Mouse (Mus musculus): Measurements from ENCODE around the gene Anxa8. TPM values are rescaled to one million over a fixed set of nuclear protein-coding genes. Genes with fewer than 3 reads are reported as not detected.

Anxa8 gene
- polyA plus RNA-seq (2016; fragmentation: Nextera tagmentation; extraction: Ambion mirVana): 0.64 and 1.0 TPM in 2 replicates

GRCm38 (mm10) chr14:34085731-34086130, at the start of gene Anxa8:
TSS of gene Anxa8 (plus strand) at chr14:34085981.
- Histone ChIP-seq H3K4me3 (no peak within 1 kb of the TSS), H3K9me3 (no peaks in the 10 kb centered on the region), H3K36me3 (replicated peaks) (no peaks in the 10 kb centered on the region), H3K27me3 (ENCODE audit: poor library complexity, severe bottlenecking) (peaks cover 6% of the 10 kb centered on the region; the same call in 1 of the 2 replicates), H3K27ac (no peak within 1 kb of the TSS), H3K4me1 (no peaks in the 10 kb centered on the region)
- DNase-seq (ENCODE audit: extremely low spot score, low spot score): no peak
- WGBS: 83% methylated on average over 4 of the region's 4 CpGs

- Histone ChIP-seq H3K27ac (no peak overlapping the region), H3K4me1 (no peaks in the 10 kb centered on the region), H3K36me3 (replicated peaks) (no peaks in the 10 kb centered on the region), H3K27me3 (ENCODE audit: poor library complexity, severe bottlenecking) (no peaks in the 10 kb centered on the region), H3K9me3 (no peaks in the 10 kb centered on the region), H3K4me3 (no peak overlapping the region)
- no peak for DNase-seq (ENCODE audit: extremely low spot score, low spot score)
- WGBS: 83% methylated on average over 4 of the region's 4 CpGs
Measured at GRCm38 (mm10) chr14:34041241-34041640, 44.5 kb upstream of the Anxa8 start.

GRCm38 (mm10) chr14:34043341-34043740, 42.4 kb upstream of the Anxa8 start:
- 77% methylated on average over 3 of the region's 3 CpGs for WGBS
- Histone ChIP-seq H3K27me3 (ENCODE audit: poor library complexity, severe bottlenecking) (no peaks in the 10 kb centered on the region), H3K4me1 (no peaks in the 10 kb centered on the region), H3K27ac (no peak overlapping the region), H3K4me3 (no peak overlapping the region), H3K36me3 (replicated peaks) (no peaks in the 10 kb centered on the region), H3K9me3 (no peaks in the 10 kb centered on the region)
- DNase-seq (ENCODE audit: extremely low spot score, low spot score): no peak

GRCm38 (mm10) chr14:34050101-34050779, 35.5 kb upstream of the Anxa8 start:
- DNase-seq (ENCODE audit: extremely low spot score, low spot score): no peak
- Histone ChIP-seq H3K4me1 (no peaks in the 10 kb centered on the region), H3K4me3 (no peak overlapping the region), H3K9me3 (no peaks in the 10 kb centered on the region), H3K27ac (no peak overlapping the region), H3K36me3 (replicated peaks) (no peaks in the 10 kb centered on the region), H3K27me3 (ENCODE audit: poor library complexity, severe bottlenecking) (no peaks in the 10 kb centered on the region)
- 77% methylated on average over 5 of the region's 5 CpGs for WGBS

- no peaks in the 10 kb centered on the region for H3K36me3 ChIP-seq (replicated peaks)
- no peaks in the 10 kb centered on the region for H3K27me3 ChIP-seq (ENCODE audit: poor library complexity, severe bottlenecking)
- H3K4me3 ChIP-seq: no peak within 1 kb of the TSS
- no peaks in the 10 kb centered on the region for H3K4me1 ChIP-seq
- no peaks in the 10 kb centered on the region for H3K9me3 ChIP-seq
- no peak for DNase-seq (ENCODE audit: extremely low spot score, low spot score)
- H3K27ac ChIP-seq: no peak within 1 kb of the TSS
- WGBS: 94% methylated on average over 6 of the region's 6 CpGs
Measured at GRCm38 (mm10) chr14:34052516-34052915, 33.3 kb upstream of the Anxa8 start, which contains the start of gene Antxrl. TSS of gene Antxrl (plus strand) at chr14:34052707.

GRCm38 (mm10) chr14:34071665-34072064, 14.1 kb upstream of the Anxa8 start:
- no peaks in the 10 kb centered on the region for H3K36me3 ChIP-seq (replicated peaks)
- no peak overlapping the region for H3K27ac ChIP-seq
- peaks cover 7% of the 10 kb centered on the region for H3K4me1 ChIP-seq
- no peak overlapping the region for H3K4me3 ChIP-seq
- no peak for DNase-seq (ENCODE audit: extremely low spot score, low spot score)
- no peaks in the 10 kb centered on the region for H3K27me3 ChIP-seq (ENCODE audit: poor library complexity, severe bottlenecking)
- 60% methylated on average over 6 of the region's 6 CpGs for WGBS
- no peaks in the 10 kb centered on the region for H3K9me3 ChIP-seq

GRCm38 (mm10) chr14:34075346-34075745, 10.4 kb upstream of the Anxa8 start:
- no peaks in the 10 kb centered on the region for H3K36me3 ChIP-seq (replicated peaks)
- H3K4me1 ChIP-seq: no peaks in the 10 kb centered on the region
- no peaks in the 10 kb centered on the region for H3K9me3 ChIP-seq
- DNase-seq (ENCODE audit: extremely low spot score, low spot score): no peak
- no peak overlapping the region for H3K4me3 ChIP-seq
- WGBS: 58% methylated on average over 4 of the region's 4 CpGs
- H3K27me3 ChIP-seq (ENCODE audit: poor library complexity, severe bottlenecking): 0 out of 2 replicates have a peak, but pooled peaks cover 4% of the 10 kb centered on the region
- no peak overlapping the region for H3K27ac ChIP-seq

GRCm38 (mm10) chr14:34077222-34077621, 8.6 kb upstream of the Anxa8 start:
- 74% methylated on average over 5 of the region's 5 CpGs for WGBS

GRCm38 (mm10) chr14:34078293-34078692, 7.5 kb upstream of the Anxa8 start:
- H3K27me3 ChIP-seq (ENCODE audit: poor library complexity, severe bottlenecking): peaks cover 12% of the 10 kb centered on the region; the same call in 1 of the 2 replicates
- H3K9me3 ChIP-seq: no peaks in the 10 kb centered on the region
- 83% methylated on average over 4 of the region's 4 CpGs for WGBS
- no peaks in the 10 kb centered on the region for H3K36me3 ChIP-seq (replicated peaks)
- no peak overlapping the region for H3K4me3 ChIP-seq
- no peaks in the 10 kb centered on the region; the same call in 1 of the 2 replicates for H3K4me1 ChIP-seq
- H3K27ac ChIP-seq: no peak overlapping the region
- no peak for DNase-seq (ENCODE audit: extremely low spot score, low spot score)

More at GRCm38 (mm10) chr14:34077222-34077621, 8.6 kb upstream of the Anxa8 start:
- Histone ChIP-seq H3K9me3 (no peaks in the 10 kb centered on the region), H3K4me3 (no peak overlapping the region), H3K4me1 (no peaks in the 10 kb centered on the region; the same call in 1 of the 2 replicates), H3K27ac (no peak overlapping the region), H3K27me3 (ENCODE audit: poor library complexity, severe bottlenecking) (peaks cover 12% of the 10 kb centered on the region; the same call in 1 of the 2 replicates), H3K36me3 (replicated peaks) (no peaks in the 10 kb centered on the region)
- no peak for DNase-seq (ENCODE audit: extremely low spot score, low spot score)

GRCm38 (mm10) chr14:34080321-34080997, 5.3 kb upstream of the Anxa8 start:
- H3K4me1 ChIP-seq: no peaks in the 10 kb centered on the region; the same call in 1 of the 2 replicates
- H3K9me3 ChIP-seq: no peaks in the 10 kb centered on the region
- H3K36me3 ChIP-seq (replicated peaks): no peaks in the 10 kb centered on the region
- DNase-seq (ENCODE audit: extremely low spot score, low spot score): peak; percentile 80
- no peak overlapping the region for H3K27ac ChIP-seq
- WGBS: 10% methylated on average over 11 of the region's 11 CpGs
- H3K27me3 ChIP-seq (ENCODE audit: poor library complexity, severe bottlenecking): peaks cover 12% of the 10 kb centered on the region; the same call in 1 of the 2 replicates
- no peak overlapping the region for H3K4me3 ChIP-seq

GRCm38 (mm10) chr14:34086806-34087205, 1.0 kb downstream of the Anxa8 start:
- no peaks in the 10 kb centered on the region for H3K9me3 ChIP-seq
- no peak for DNase-seq (ENCODE audit: extremely low spot score, low spot score)
- H3K4me3 ChIP-seq: no peak overlapping the region
- 80% methylated on average over 4 of the region's 4 CpGs for WGBS
- H3K4me1 ChIP-seq: no peaks in the 10 kb centered on the region
- no peak overlapping the region for H3K27ac ChIP-seq
- no peaks in the 10 kb centered on the region for H3K27me3 ChIP-seq (ENCODE audit: poor library complexity, severe bottlenecking)
- H3K36me3 ChIP-seq (replicated peaks): no peaks in the 10 kb centered on the region

- Histone ChIP-seq H3K4me3 (no peak overlapping the region), H3K27me3 (ENCODE audit: poor library complexity, severe bottlenecking) (no peaks in the 10 kb centered on the region), H3K9me3 (no peaks in the 10 kb centered on the region), H3K36me3 (replicated peaks) (no peaks in the 10 kb centered on the region), H3K27ac (no peak overlapping the region), H3K4me1 (no peaks in the 10 kb centered on the region)
- DNase-seq (ENCODE audit: extremely low spot score, low spot score): no peak
- WGBS: 77% methylated on average over 2 of the region's 2 CpGs
Measured at GRCm38 (mm10) chr14:34087856-34088398, 2.1 kb downstream of the Anxa8 start.

- Histone ChIP-seq H3K27ac (no peak overlapping the region), H3K27me3 (ENCODE audit: poor library complexity, severe bottlenecking) (no peaks in the 10 kb centered on the region), H3K9me3 (no peaks in the 10 kb centered on the region), H3K36me3 (replicated peaks) (no peaks in the 10 kb centered on the region), H3K4me1 (no peaks in the 10 kb centered on the region), H3K4me3 (no peak overlapping the region)
- WGBS: 93% methylated on average over 8 of the region's 8 CpGs
- no peak for DNase-seq (ENCODE audit: extremely low spot score, low spot score)
Measured at GRCm38 (mm10) chr14:34089796-34090195, 4.0 kb downstream of the Anxa8 start.

All from forebrain, embryonic 10.5 days (tissue).